Mouse (Mus musculus) heart, embryonic 15.5 days (tissue): ENCODE results near the gene Neurl1b. TPM values are rescaled to one million over a fixed set of nuclear protein-coding genes. Genes with fewer than 3 reads are reported as not detected.

Experiments
- ATAC-seq: fragments of 200-750 bp; cut with Nextera tagmentation; replicated peaks from 2 replicates; pipeline ENCODE4 v1.8.0; 2017; ENCODE audit warnings: low read depth, moderate TSS enrichment; ENCODE audit not compliant: insufficient number of reproducible peaks, insufficient read depth, low FRiP score
- H3K27ac ChIP-seq: fragments of 300-500 bp; sonication (generic); 2 replicates; pipeline ENCODE4 v1.5.1; 2015; ENCODE audit warnings: mild to moderate bottlenecking, inconsistent platforms
- H3K27me3 ChIP-seq: fragments of 300-500 bp; sonication (generic); 2 replicates; pipeline ENCODE4 v1.6.1; 2015; ENCODE audit warnings: inconsistent platforms
- H3K36me3 ChIP-seq: fragments of 300-500 bp; sonication (generic); 2 replicates; pipeline ENCODE4 v1.6.1; 2015; ENCODE audit warnings: mild to moderate bottlenecking, inconsistent platforms
- H3K4me1 ChIP-seq: fragments of 300-500 bp; sonication (generic); replicated peaks from 2 replicates; pipeline ENCODE4 v1.6.1; 2015; ENCODE audit warnings: inconsistent platforms
- H3K4me2 ChIP-seq: fragments of 300-500 bp; sonication (generic); 2 replicates; pipeline ENCODE4 v1.6.1; 2015; ENCODE audit warnings: inconsistent platforms, mild to moderate bottlenecking, moderate library complexity
- H3K4me3 ChIP-seq: fragments of 300-500 bp; sonication (generic); 2 replicates; pipeline ENCODE4 v1.5.1; 2015; ENCODE audit warnings: mild to moderate bottlenecking, inconsistent platforms
- H3K9ac ChIP-seq: fragments of 300-500 bp; sonication (generic); 2 replicates; pipeline ENCODE4 v1.6.1; 2015; ENCODE audit warnings: mild to moderate bottlenecking, inconsistent platforms
- H3K9me3 ChIP-seq: fragments of 300-500 bp; sonication (generic); replicated peaks from 2 replicates; pipeline ENCODE4 v1.6.1; 2016; ENCODE audit warnings: inconsistent platforms
- WGBS: fragments of 180-500 bp; shearing (Covaris S2); methylation state at CpG from one replicate; pipeline ENCODE4 v1.1.7; 2015; ENCODE audit warnings: mixed read lengths; 5-methylcytosine and 5-hydroxymethylcytosine counted together
- polyA plus RNA-seq: library from polyadenylated mRNA; unstranded; fragments of >200 nt; fragmentation: Nextera tagmentation; extraction: Ambion mirVana; gene quantifications from 2 replicates; pipeline ENCODE4 v1.2.1, GENCODE M21; 2015

Neurl1b gene
- polyA plus RNA-seq = 2.5 and 2.7 TPM in 2 replicates

DNA sequence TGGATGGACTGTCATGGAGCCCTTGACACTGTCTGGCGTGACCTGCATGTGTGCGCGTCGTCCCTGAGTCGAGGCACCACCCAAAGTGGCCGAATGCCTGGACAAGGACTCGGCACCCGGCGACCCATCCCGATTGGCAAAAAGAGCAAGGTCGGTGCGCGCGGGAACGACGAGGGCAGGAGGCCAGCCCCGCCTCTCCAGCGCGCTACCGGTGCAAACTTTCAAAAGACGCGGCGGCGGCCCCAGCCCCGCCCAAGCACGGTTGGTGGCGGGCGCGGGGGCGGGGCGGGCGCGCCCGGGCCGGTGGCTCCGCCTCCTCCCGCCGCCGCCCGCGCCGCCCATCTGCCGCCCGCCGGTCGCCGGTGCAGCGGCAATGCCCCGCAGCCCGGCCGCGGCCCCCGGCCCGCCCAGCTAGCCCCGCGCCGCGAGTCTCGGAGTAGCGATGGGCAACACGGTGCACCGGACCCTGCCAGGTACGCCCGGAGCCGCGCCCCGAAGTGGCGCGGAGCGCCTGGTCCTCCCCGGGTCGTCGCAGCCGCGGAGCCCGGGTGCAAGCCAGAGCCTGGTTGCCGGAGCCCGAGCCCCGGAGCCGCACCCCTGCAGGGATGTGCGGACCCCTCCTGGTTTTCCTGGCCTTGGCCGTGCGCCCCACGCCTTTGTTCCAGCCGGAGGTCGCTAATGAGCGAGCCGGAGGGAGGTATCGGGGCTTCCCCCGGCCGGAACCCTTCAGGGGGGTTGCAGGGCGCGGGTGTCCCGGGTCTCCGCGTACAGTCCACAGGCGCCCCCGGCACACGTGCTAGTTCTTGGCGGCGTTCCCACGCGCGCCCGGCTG, at the start of gene Neurl1b:
Gene Neurl1b (plus strand): TSS at position 307 of the 832 bp plus-strand sequence.
- H3K9me3 ChIP-seq = no peaks in the 10 kb centered on the region
- ATAC-seq = peak; percentile 57
- H3K27ac ChIP-seq = peak within 1 kb of the TSS; percentile 74
- H3K27me3 ChIP-seq = 0 out of 2 replicates have a peak, but pooled peaks cover 7% of the 10 kb centered on the region
- H3K4me3 ChIP-seq = peak within 1 kb of the TSS; percentile 86
- no peaks in the 10 kb centered on the region for H3K36me3 ChIP-seq
- under 1% methylated on average over 83 of the region's 105 CpGs for WGBS
- H3K4me1 ChIP-seq = peaks cover 36% of the 10 kb centered on the region
- H3K9ac ChIP-seq = peak within 1 kb of the TSS; percentile 89
- peak within 1 kb of the TSS; percentile 93 for H3K4me2 ChIP-seq

DNA sequence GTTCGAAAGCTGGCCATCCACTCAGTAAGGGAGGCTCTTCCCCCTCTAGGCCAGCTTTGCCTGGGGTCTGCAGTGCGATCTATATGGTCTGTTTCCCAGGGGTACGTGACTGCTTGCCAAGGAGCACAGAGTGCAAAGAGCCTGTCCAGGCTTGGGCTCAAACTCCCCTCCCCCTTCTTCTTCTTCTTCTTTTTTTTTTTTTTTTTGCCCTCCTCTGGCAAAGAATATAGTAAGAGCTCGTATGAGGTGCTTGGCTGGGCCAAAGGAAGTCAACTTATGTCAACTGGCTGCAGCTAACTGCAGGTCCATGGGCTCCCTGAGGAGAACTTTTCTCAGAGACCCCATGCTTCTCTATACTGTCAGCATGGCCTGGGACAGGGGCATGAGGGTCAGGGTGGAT, 47.8 kb upstream of the Neurl1b start:
- Histone ChIP-seq H3K4me3 (no peak overlapping the region), H3K27ac (peak overlapping the region; percentile 36; the same call in 1 of the 2 replicates), H3K36me3 (no peaks in the 10 kb centered on the region), H3K4me2 (no peak overlapping the region), H3K9me3 (no peaks in the 10 kb centered on the region), H3K27me3 (no peaks in the 10 kb centered on the region), H3K4me1 (peaks cover 66% of the 10 kb centered on the region), H3K9ac (peak overlapping the region; percentile 12; the same call in 1 of the 2 replicates)
- ATAC-seq = no peak
- 67% methylated on average over 4 of the region's 4 CpGs for WGBS

DNA sequence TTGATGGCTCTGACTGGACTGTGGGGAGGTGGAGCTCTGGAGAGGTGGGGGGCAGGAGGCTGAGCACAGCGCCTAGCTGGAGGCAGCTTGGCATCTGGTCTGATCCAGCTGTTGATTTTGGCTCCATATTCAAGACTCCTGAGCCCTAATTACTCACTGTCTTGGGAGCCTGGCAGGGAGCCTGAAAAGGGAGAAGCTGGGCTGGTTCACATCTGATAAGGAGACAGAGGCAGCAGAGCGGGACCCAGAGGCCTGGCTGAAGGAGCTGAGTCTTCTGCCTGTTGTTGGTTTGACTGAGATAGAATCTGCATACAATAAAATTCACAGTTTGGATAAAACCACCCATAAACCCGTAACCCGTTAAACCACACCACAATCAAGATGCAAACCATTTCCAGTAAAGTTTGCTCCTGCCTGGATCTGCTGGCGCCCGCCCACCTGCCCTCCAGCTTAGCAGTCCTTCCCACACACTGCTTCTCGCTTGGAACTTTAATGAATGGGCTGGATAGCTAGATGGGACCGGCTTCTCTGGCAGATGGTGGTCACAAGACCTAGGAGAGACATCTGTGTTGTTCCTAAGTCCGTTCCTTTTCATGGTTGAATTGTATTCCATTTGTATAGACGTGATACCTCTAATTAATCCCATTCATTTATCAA, 46.2 kb upstream of the Neurl1b start:
- Histone ChIP-seq H3K9ac (no peak overlapping the region), H3K27me3 (no peaks in the 10 kb centered on the region), H3K36me3 (no peaks in the 10 kb centered on the region), H3K27ac (peak overlapping the region; percentile 43; the same call in 1 of the 2 replicates), H3K4me3 (no peak overlapping the region), H3K4me1 (peaks cover 51% of the 10 kb centered on the region), H3K4me2 (no peak overlapping the region), H3K9me3 (no peaks in the 10 kb centered on the region)
- WGBS = 67% methylated on average over 10 of the region's 10 CpGs
- ATAC-seq = peak; percentile 54

DNA sequence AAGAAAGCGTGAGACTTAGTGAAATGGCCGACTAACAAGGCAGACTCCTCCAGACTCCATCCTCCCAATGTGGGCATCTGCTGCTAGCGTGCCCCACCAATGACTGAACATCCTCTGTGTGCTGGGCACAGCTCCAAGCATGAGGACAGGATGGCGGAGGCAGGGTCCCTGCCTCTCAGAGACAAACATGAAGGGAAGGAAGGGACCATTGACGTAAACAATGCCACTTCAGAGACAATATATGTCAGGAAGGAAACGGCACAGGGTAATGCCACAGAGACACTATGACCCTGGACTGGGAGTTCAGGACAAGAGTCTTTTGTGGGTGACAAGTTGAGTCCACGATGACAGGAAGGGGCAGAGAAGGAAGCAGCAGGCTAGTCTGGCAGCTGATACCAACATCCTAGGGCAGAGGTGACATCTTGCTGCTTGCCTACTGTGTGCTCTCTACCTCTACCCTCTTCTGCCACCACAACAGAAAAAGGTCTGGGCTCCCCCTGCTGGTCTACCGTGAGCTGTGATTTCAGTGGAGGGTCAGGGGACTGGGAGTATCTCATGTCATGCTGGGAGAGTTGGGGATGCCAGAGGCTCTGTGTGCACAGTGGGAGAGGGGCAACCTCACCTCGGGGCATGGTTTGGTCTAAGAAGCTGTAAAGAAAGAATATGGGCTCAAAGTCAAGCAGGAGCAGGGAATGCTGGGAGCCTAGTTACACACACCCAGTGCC, 43.9 kb upstream of the Neurl1b start:
- no peak overlapping the region for H3K9ac ChIP-seq
- H3K36me3 ChIP-seq = no peaks in the 10 kb centered on the region
- peaks cover 38% of the 10 kb centered on the region for H3K4me1 ChIP-seq
- H3K27me3 ChIP-seq = no peaks in the 10 kb centered on the region
- H3K4me2 ChIP-seq = no peak overlapping the region
- no peak overlapping the region for H3K4me3 ChIP-seq
- no peak for ATAC-seq
- WGBS = 27% methylated on average over 9 of the region's 9 CpGs
- H3K27ac ChIP-seq = no peak overlapping the region
- no peaks in the 10 kb centered on the region for H3K9me3 ChIP-seq

DNA sequence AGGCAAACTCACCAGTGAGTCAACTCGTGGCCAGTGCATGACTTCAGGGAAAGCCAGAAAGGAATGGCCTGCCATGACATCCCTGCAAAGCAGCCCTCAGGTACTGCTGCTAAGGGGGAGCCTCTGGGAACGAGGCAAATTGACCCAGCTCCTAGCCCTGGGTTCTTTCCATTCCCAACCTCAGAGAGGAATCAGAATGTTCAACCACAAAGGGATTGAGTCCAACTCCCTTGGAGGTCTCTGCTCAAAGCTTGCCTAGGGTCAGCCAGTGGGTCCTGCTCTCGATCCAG, 43.4 kb upstream of the Neurl1b start:
- Histone ChIP-seq H3K27me3 (no peaks in the 10 kb centered on the region), H3K4me2 (no peak overlapping the region), H3K9ac (no peak overlapping the region), H3K4me3 (no peak overlapping the region), H3K36me3 (no peaks in the 10 kb centered on the region), H3K9me3 (no peaks in the 10 kb centered on the region), H3K27ac (no peak overlapping the region), H3K4me1 (peaks cover 37% of the 10 kb centered on the region)
- ATAC-seq = no peak
- WGBS = 59% methylated on average over 3 of the region's 3 CpGs

DNA sequence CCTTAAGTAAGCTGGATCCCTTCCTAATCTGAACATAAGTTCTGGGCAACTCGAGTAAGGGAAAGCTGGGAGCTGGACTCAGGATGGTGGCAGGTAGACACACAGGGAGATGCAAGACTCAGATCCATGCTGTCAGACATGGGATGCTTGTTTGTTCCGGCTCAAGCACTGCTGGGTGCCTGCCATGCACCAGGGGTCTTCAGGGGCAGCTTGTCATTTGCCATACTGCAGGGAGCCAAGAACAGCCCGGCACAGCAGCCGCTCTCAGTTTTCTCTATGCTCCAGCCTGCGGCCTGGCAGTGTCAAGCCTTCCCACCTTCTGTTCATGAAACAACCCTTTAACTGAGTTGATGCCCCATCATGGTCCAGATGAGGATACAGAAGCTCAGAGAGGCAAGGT, 41.4 kb upstream of the Neurl1b start:
- Histone ChIP-seq H3K4me3 (no peak overlapping the region), H3K9me3 (no peaks in the 10 kb centered on the region), H3K4me2 (no peak overlapping the region), H3K4me1 (peaks cover 32% of the 10 kb centered on the region), H3K27ac (no peak overlapping the region), H3K27me3 (no peaks in the 10 kb centered on the region), H3K9ac (no peak overlapping the region), H3K36me3 (no peaks in the 10 kb centered on the region)
- no peak for ATAC-seq
- 80% methylated on average over 5 of the region's 5 CpGs for WGBS

DNA sequence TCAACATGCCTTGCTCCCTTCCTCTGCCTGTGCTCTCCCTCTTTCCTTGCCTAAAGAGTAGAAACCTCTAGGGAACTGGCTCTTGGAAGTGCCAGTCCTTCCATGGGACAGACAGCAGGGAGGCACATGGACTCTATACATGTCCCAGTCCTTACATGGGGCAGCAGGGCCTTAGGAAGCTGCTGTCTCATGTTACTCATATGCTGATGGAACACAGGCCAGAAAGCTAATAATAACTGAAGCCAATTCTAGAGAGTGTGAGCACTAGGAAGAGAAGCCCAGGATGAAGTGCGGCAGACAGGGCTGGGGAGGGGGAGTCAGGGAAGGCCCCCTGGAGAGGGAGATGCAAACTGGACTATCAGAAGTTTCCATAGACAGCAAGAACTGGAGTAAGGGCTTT, 38.2 kb upstream of the Neurl1b start:
- Histone ChIP-seq H3K27ac (peak overlapping the region; percentile 47; the same call in 1 of the 2 replicates), H3K4me1 (peaks cover 31% of the 10 kb centered on the region), H3K27me3 (no peaks in the 10 kb centered on the region), H3K9ac (no peak overlapping the region), H3K4me3 (no peak overlapping the region), H3K9me3 (no peaks in the 10 kb centered on the region), H3K4me2 (no peak overlapping the region), H3K36me3 (no peaks in the 10 kb centered on the region)
- no peak; the same call in 1 of the 2 replicates for ATAC-seq
- 29% methylated on average over 1 of the region's 1 CpGs for WGBS

DNA sequence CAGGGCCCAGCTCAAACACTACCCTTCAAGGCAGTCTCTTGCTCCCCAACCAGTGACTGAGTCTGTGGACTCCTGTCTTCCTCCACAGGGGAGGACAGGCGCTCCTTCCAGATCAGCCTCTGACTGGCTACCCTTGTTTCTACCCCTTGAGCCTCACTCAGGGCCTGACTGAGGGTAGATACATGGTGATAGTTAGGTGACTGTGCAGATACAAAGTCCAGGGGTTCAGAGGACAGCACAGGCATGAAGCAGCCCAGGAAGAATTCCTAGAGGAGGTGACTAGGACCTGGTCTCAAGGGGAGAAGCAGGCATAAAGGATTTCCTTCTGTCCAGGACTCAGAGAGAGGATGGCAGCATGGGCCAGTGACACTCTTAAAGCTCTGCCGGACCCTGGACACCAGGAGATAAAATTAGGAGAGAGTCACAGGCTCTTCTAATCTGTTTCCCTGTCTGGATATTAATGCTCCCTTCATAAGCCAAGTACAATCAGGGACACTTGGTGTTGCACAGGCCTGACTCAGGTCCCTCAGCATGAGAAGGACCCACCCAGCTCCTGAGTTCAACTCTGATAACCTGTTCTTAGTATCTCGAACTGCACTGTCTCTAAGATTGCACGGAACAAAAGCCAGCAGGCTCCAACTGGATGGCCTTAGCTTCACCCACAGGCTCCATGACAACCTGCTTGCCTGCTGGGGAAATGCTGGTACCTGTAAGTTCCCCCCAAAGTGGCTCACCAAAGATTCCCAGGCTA, 37.5 kb upstream of the Neurl1b start:
- Histone ChIP-seq H3K27ac (peak overlapping the region; percentile 47; the same call in 1 of the 2 replicates), H3K4me3 (no peak overlapping the region), H3K27me3 (no peaks in the 10 kb centered on the region), H3K36me3 (no peaks in the 10 kb centered on the region), H3K9me3 (no peaks in the 10 kb centered on the region), H3K4me2 (no peak overlapping the region), H3K9ac (no peak overlapping the region), H3K4me1 (peaks cover 39% of the 10 kb centered on the region)
- 59% methylated on average over 4 of the region's 4 CpGs for WGBS
- no peak for ATAC-seq

DNA sequence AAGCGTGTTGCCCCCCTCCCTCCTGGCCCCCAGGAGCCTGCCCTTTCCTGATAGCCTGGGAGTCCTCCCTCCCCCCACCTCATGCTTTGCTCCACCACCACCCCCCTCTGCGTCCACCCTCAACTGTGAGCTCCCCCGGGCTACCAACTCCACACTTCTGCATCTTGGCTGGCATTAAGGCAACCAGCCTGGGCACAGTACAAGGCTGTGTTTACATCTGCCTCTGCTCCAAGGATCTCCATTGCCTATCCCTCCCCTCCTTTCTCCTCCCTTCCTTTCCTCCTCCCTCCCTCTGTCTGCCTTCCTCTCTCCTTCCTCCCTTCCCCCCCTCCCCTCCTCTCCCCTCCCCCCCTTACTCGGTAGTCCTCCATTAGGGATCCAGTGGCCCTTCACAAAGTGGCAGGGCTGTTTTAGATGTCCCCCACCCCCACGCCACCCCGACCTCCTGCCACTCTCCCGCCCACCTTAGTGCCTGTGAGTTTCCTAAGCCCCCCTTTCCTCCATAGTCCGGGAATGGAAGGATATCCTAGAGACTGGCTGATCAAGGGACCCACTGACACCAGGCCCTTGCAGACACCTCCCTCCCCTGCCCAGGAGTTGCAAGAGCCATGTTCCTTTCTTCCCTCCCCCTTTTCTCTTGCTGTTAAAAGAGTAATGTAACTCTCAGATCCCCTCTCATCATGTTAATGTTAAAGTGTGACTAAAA, 34.2 kb upstream of the Neurl1b start:
- no peak overlapping the region for H3K27ac ChIP-seq
- peak overlapping the region; percentile 30 for H3K4me2 ChIP-seq
- H3K9me3 ChIP-seq = no peaks in the 10 kb centered on the region
- no peak overlapping the region for H3K9ac ChIP-seq
- no peaks in the 10 kb centered on the region for H3K27me3 ChIP-seq
- WGBS = 42% methylated on average over 6 of the region's 8 CpGs
- H3K4me3 ChIP-seq = no peak overlapping the region
- H3K4me1 ChIP-seq = peaks cover 48% of the 10 kb centered on the region
- no peak for ATAC-seq
- no peaks in the 10 kb centered on the region for H3K36me3 ChIP-seq

DNA sequence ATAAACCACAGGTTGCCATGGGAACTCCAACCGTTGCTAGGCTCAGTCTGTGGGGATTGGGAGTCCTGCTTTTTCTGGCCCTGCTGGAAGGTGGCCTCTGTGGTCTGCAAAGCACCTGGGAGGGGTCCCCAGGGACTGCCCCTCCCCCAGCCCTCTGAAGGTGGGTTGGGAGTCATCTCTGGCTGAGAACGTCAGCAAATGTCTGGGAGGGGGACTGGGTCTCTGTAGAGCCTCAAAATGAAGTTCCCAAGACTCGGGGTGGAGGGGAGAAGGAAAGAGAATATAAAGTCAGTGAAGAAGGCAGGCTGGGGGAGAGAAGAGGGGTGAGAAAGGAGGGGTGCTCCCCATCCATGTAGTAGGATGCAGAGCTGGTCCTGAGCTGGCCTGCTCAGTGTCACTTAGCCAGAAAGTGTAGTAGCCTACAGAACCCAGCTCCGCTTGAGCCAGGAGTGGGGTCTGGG, 33.6 kb upstream of the Neurl1b start:
- peaks cover 50% of the 10 kb centered on the region for H3K4me1 ChIP-seq
- no peak; the same call in 1 of the 2 replicates for ATAC-seq

More for the DNA sequence above, 33.6 kb upstream of the Neurl1b start:
- Histone ChIP-seq H3K4me2 (peak overlapping the region; percentile 30), H3K27me3 (no peaks in the 10 kb centered on the region), H3K36me3 (no peaks in the 10 kb centered on the region), H3K4me3 (no peak overlapping the region), H3K27ac (peak overlapping the region; percentile 43; the same call in 1 of the 2 replicates), H3K9me3 (no peaks in the 10 kb centered on the region), H3K9ac (no peak overlapping the region)
- 33% methylated on average over 4 of the region's 4 CpGs for WGBS
